Mouse (Mus musculus) liver, embryonic 14.5 days (tissue): Measurements from ENCODE around the gene Dmrtc2. TPM values are rescaled to one million over a fixed set of nuclear protein-coding genes. Genes with fewer than 3 reads are reported as not detected.
A peak's percentile ranks its signal among the peaks of the same experiment; 100 is the strongest.

Source experiments
- ATAC-seq: fragments of 200-750 bp; cut with Nextera tagmentation; 2 replicates; pipeline ENCODE4 v1.8.0; 2017; ENCODE audit warnings: moderate number of reproducible peaks, mild to moderate bottlenecking, moderate library complexity; ENCODE audit not compliant: insufficient read depth
- DNase-seq, 3 experiments: peaks; one replicate each; pipeline ENCODE4 v3.0.0-alpha.2; 2012 to 2013; ENCODE audit warnings: low read depth in 3 of 3, low spot score in 3 of 3
- H3K27ac ChIP-seq: fragments of 300-500 bp; sonication (generic); 2 replicates; pipeline ENCODE4 v1.5.1; 2014; ENCODE audit warnings: moderate library complexity, mild to moderate bottlenecking, control low read depth, inconsistent platforms
- H3K27me3 ChIP-seq: fragments of 300-500 bp; sonication (generic); 2 replicates; pipeline ENCODE4 v1.6.1; 2014; ENCODE audit warnings: mild to moderate bottlenecking, low read length, moderate library complexity; ENCODE audit not compliant: control insufficient read depth, insufficient read depth
- H3K36me3 ChIP-seq: fragments of 300-500 bp; sonication (generic); replicated peaks from 2 replicates; pipeline ENCODE4 v1.6.1; 2014; ENCODE audit warnings: low read depth; ENCODE audit not compliant: control insufficient read depth, insufficient read depth
- H3K4me1 ChIP-seq, 2 experiments: fragments of 200-500 bp in 1 of 2; fragments of 300-500 bp in 1 of 2; sonication (generic) in 1 of 2; replicated peaks; 2 replicates each; pipeline ENCODE4 v1.6.1; 2012 to 2014; ENCODE audit warnings: antibody characterized with exemption in 1 of 2, inconsistent platforms in 1 of 2, low read length in 1 of 2; ENCODE audit not compliant: control insufficient read depth in 2 of 2, insufficient read depth in 2 of 2
- H3K4me2 ChIP-seq: fragments of 300-500 bp; sonication (generic); 2 replicates; pipeline ENCODE4 v1.6.1; 2014; ENCODE audit warnings: low read depth, mild to moderate bottlenecking, control low read depth, moderate library complexity
- H3K4me3 ChIP-seq, 2 experiments: fragments of 200-500 bp in 1 of 2; fragments of 300-500 bp in 1 of 2; sonication (generic) in 1 of 2; 2 replicates each; pipeline ENCODE4 v1.5.1; 2012 to 2014; ENCODE audit warnings: low read depth in 2 of 2, low read length in 2 of 2, mild to moderate bottlenecking in 2 of 2, control low read depth in 1 of 2, inconsistent platforms in 1 of 2, moderate library complexity in 1 of 2; ENCODE audit not compliant: insufficient read depth in 1 of 2
- H3K9ac ChIP-seq: fragments of 300-500 bp; sonication (generic); replicated peaks from 2 replicates; pipeline ENCODE4 v1.6.1; 2014; ENCODE audit warnings: mild to moderate bottlenecking, control low read depth, moderate library complexity
- H3K9me3 ChIP-seq: fragments of 300-500 bp; sonication (generic); 2 replicates; pipeline ENCODE4 v1.6.1; 2016; ENCODE audit warnings: low read length, mixed read lengths; ENCODE audit not compliant: control insufficient read depth
- CTCF ChIP-seq: IDR thresholded peaks from 2 replicates; pipeline ENCODE4 v1.5.1; 2016; ENCODE audit warnings: antibody characterized with exemption, low read depth, control low read depth
- EP300 ChIP-seq: IDR thresholded peaks from 2 replicates; pipeline ENCODE4 v1.6.1; 2016; ENCODE audit warnings: antibody characterized with exemption, low read depth
- WGBS: fragments of 180-500 bp; shearing (Covaris S2); extraction: QIAGEN DNeasy Blood & Tissue Kit; methylation state at CpG from one replicate; pipeline ENCODE4 v1.1.7; 2014; ENCODE audit not compliant: insufficient replicate concordance; 5-methylcytosine and 5-hydroxymethylcytosine counted together
- polyA plus RNA-seq, 2 experiments: library from polyadenylated mRNA; depleted of rRNA in 1 of 2; stranded (reverse) in 1 of 2; unstranded in 1 of 2; fragments of >200 nt; fragmentation: Nextera tagmentation in 1 of 2; extraction: Ambion mirVana in 1 of 2; gene quantifications; 2 replicates each; pipeline versions ENCODE4 v1.2.1 to v1.2.3; 2012 to 2014

Gene Dmrtc2
- polyA plus RNA-seq, 2 experiments: not detected

- Histone ChIP-seq H3K27ac (peak overlapping the region; percentile 95), H3K9ac (peak overlapping the region; percentile 32), H3K9me3 (no peaks in the 10 kb centered on the region), H3K4me3 (0 out of 4 replicates have a peak overlapping the region, but pooled peaks of 1 of the 2 experiments have one; percentile 7), H3K27me3 (no peaks in the 10 kb centered on the region), H3K4me2 (peak overlapping the region; percentile 56), H3K36me3 (no peaks in the 10 kb centered on the region), H3K4me1 (peaks cover 49 to 59% of the 10 kb centered on the region in 2 experiments)
- ATAC-seq (no peak), DNase-seq (no peak)
- TF ChIP-seq EP300: no peak
- no peak for TF ChIP-seq CTCF
- WGBS: 30% methylated on average over 7 of the region's 7 CpGs
Measured at GRCm38 (mm10) chr7:24853695-24854094, 16.2 kb upstream of the Dmrtc2 start.

GRCm38 (mm10) chr7:24856460-24857120 is 13.3 kb upstream of the Dmrtc2 start:
- Histone ChIP-seq H3K27ac (no peak overlapping the region; the same call in none of the 2 replicates), H3K9me3 (no peaks in the 10 kb centered on the region), H3K4me2 (no peak overlapping the region), H3K4me3 (no peak overlapping the region), H3K9ac (no peak overlapping the region), H3K36me3 (no peaks in the 10 kb centered on the region), H3K27me3 (no peaks in the 10 kb centered on the region), H3K4me1 (peaks cover 51 to 63% of the 10 kb centered on the region in 2 experiments)
- DNase-seq (no peak), ATAC-seq (no peak)
- 34% methylated on average over 6 of the region's 6 CpGs for WGBS
- TF ChIP-seq EP300 (no peak), CTCF (no peak)

GRCm38 (mm10) chr7:24859234-24859633 is 10.6 kb upstream of the Dmrtc2 start:
- H3K9ac ChIP-seq: peak overlapping the region; percentile 70
- peak; percentile 99 for ATAC-seq
- peak; percentile 78 to 84 (median 81) for DNase-seq
- peak overlapping the region; percentile 59 for H3K4me2 ChIP-seq
- H3K36me3 ChIP-seq: no peaks in the 10 kb centered on the region
- WGBS: 19% methylated on average over 5 of the region's 5 CpGs
- peak; percentile 84 for TF ChIP-seq EP300
- no peak for TF ChIP-seq CTCF
- H3K9me3 ChIP-seq: no peaks in the 10 kb centered on the region
- no peak overlapping the region for H3K4me3 ChIP-seq
- no peaks in the 10 kb centered on the region for H3K27me3 ChIP-seq
- H3K4me1 ChIP-seq: peaks cover 36 to 42% of the 10 kb centered on the region in 2 experiments
- peak overlapping the region; percentile 97 for H3K27ac ChIP-seq

- Histone ChIP-seq H3K4me3 (no peak within 1 kb of the TSS), H3K36me3 (no peaks in the 10 kb centered on the region), H3K4me2 (no peak within 1 kb of the TSS), H3K9ac (no peak within 1 kb of the TSS), H3K4me1 (peaks cover 30 to 34% of the 10 kb centered on the region in 2 experiments), H3K27ac (0 out of 2 replicates have a peak within 1 kb of the TSS, but pooled peaks have one; percentile 9), H3K9me3 (no peaks in the 10 kb centered on the region), H3K27me3 (no peaks in the 10 kb centered on the region)
- TF ChIP-seq EP300: no peak
- TF ChIP-seq CTCF: no peak
- 78% methylated on average over 7 of the region's 7 CpGs for WGBS
- no peak for ATAC-seq
- no peak for DNase-seq
Measured at GRCm38 (mm10) chr7:24861913-24862312, 7.9 kb upstream of the Dmrtc2 start, which contains the start of gene Gm9844. TSS of gene Gm9844 (plus strand) at chr7:24862213.

- DNase-seq (no peak), ATAC-seq (no peak)
- H3K4me3 ChIP-seq: no peak overlapping the region
- H3K4me1 ChIP-seq: peaks cover 27 to 29% of the 10 kb centered on the region in 2 experiments
- TF ChIP-seq CTCF (no peak), EP300 (no peak)
- no peaks in the 10 kb centered on the region for H3K27me3 ChIP-seq
- WGBS: 28% methylated on average over 4 of the region's 4 CpGs
- H3K36me3 ChIP-seq: no peaks in the 10 kb centered on the region
- no peak overlapping the region for H3K4me2 ChIP-seq
- H3K27ac ChIP-seq: no peak overlapping the region
- no peaks in the 10 kb centered on the region for H3K9me3 ChIP-seq
- no peak overlapping the region for H3K9ac ChIP-seq
Measured at GRCm38 (mm10) chr7:24862853-24863252, 7.0 kb upstream of the Dmrtc2 start.
